Mouse (Mus musculus) limb, embryonic 11.5 days (tissue): ENCODE measurements around the gene Krt90. TPM values are rescaled to one million over a fixed set of nuclear protein-coding genes. Genes with fewer than 3 reads are reported as not detected.

ENCODE experiments used
- ATAC-seq: fragments of 200-750 bp; cut with Nextera tagmentation; 2 replicates; pipeline ENCODE4 v1.8.0; 2017; ENCODE audit warnings: low read depth; ENCODE audit not compliant: insufficient number of reproducible peaks, low FRiP score, low TSS enrichment
- DNase-seq: peaks from one replicate; pipeline ENCODE4 v3.0.0-alpha.2; 2015; ENCODE audit warnings: low spot score
- H3K27ac ChIP-seq: fragments of 300-500 bp; sonication (generic); replicated peaks from 2 replicates; pipeline ENCODE4 v1.5.1; 2014; ENCODE audit warnings: low read depth, mild to moderate bottlenecking, low read length
- H3K27me3 ChIP-seq: fragments of 300-500 bp; sonication (generic); 2 replicates; pipeline ENCODE4 v1.6.1; 2014; ENCODE audit warnings: mild to moderate bottlenecking, low read length, mixed read lengths; ENCODE audit not compliant: control insufficient read depth, insufficient read depth
- H3K36me3 ChIP-seq: fragments of 300-500 bp; sonication (generic); 2 replicates; pipeline ENCODE4 v1.6.1; 2014; ENCODE audit warnings: mild to moderate bottlenecking, low read length, moderate library complexity, mixed read lengths; ENCODE audit not compliant: control insufficient read depth, insufficient read depth
- H3K4me1 ChIP-seq: fragments of 300-500 bp; sonication (generic); 2 replicates; pipeline ENCODE4 v1.6.1; 2014; ENCODE audit warnings: low read length, mixed read lengths; ENCODE audit not compliant: control insufficient read depth, insufficient read depth
- H3K4me2 ChIP-seq: fragments of 300-500 bp; sonication (generic); 2 replicates; pipeline ENCODE4 v1.6.1; 2014; ENCODE audit warnings: low read depth, mild to moderate bottlenecking, moderate library complexity; ENCODE audit not compliant: severe bottlenecking
- H3K4me3 ChIP-seq: fragments of 300-500 bp; sonication (generic); 2 replicates; pipeline ENCODE4 v1.5.1; 2014; ENCODE audit warnings: low read depth, low read length
- H3K9ac ChIP-seq: fragments of 300-500 bp; sonication (generic); 2 replicates; pipeline ENCODE4 v1.6.1; 2014; ENCODE audit warnings: mild to moderate bottlenecking, low read length
- H3K9me3 ChIP-seq: fragments of 300-500 bp; sonication (generic); 2 replicates; pipeline ENCODE4 v1.6.1; 2016; ENCODE audit warnings: low read length; ENCODE audit not compliant: control insufficient read depth
- WGBS: fragments of 180-500 bp; shearing (Covaris S2); extraction: QIAGEN DNeasy Blood & Tissue Kit; methylation state at CpG from one replicate; pipeline ENCODE4 v1.1.7; 2014; 5-methylcytosine and 5-hydroxymethylcytosine counted together
- polyA plus RNA-seq: library from polyadenylated mRNA; unstranded; fragments of >200 nt; fragmentation: Nextera tagmentation; extraction: Ambion mirVana; gene quantifications from 2 replicates; pipeline ENCODE4 v1.2.1, GENCODE M21; 2014

The Krt90 gene
- not detected in 2 replicates for polyA plus RNA-seq

GRCm38 (mm10) chr15:101562850-101563249, at the start of gene Krt90:
Krt90 (minus strand) TSS chr15:101562950.
- DNase-seq, result no peak
- Histone ChIP-seq H3K9ac (no peak within 1 kb of the TSS), H3K4me1 (no peaks in the 10 kb centered on the region), H3K36me3 (no peaks in the 10 kb centered on the region), H3K4me2 (no peak within 1 kb of the TSS), H3K27me3 (no peaks in the 10 kb centered on the region), H3K27ac (no peak within 1 kb of the TSS), H3K9me3 (no peaks in the 10 kb centered on the region), H3K4me3 (no peak within 1 kb of the TSS)
- 75% methylated on average over 5 of the region's 5 CpGs for WGBS
- ATAC-seq, result no peak

GRCm38 (mm10) chr15:101599123-101599522, 36.4 kb upstream of the Krt90 start:
- ATAC-seq, result no peak
- H3K36me3 ChIP-seq, result no peaks in the 10 kb centered on the region
- no peak for DNase-seq
- H3K27ac ChIP-seq, result no peak overlapping the region
- no peaks in the 10 kb centered on the region for H3K4me1 ChIP-seq
- no peaks in the 10 kb centered on the region for H3K27me3 ChIP-seq
- H3K9me3 ChIP-seq, result no peaks in the 10 kb centered on the region
- H3K9ac ChIP-seq, result no peak overlapping the region
- no peak overlapping the region for H3K4me3 ChIP-seq
- H3K4me2 ChIP-seq, result no peak overlapping the region
- WGBS, result 77% methylated on average over 6 of the region's 6 CpGs

- no peak overlapping the region for H3K27ac ChIP-seq
- WGBS, result 80% methylated on average over 10 of the region's 10 CpGs
- H3K4me3 ChIP-seq, result no peak overlapping the region
- H3K9ac ChIP-seq, result no peak overlapping the region
- no peak for ATAC-seq
- no peak overlapping the region for H3K4me2 ChIP-seq
- H3K9me3 ChIP-seq, result no peaks in the 10 kb centered on the region
- no peaks in the 10 kb centered on the region for H3K4me1 ChIP-seq
- H3K27me3 ChIP-seq, result no peaks in the 10 kb centered on the region
- DNase-seq, result no peak
- H3K36me3 ChIP-seq, result no peaks in the 10 kb centered on the region
These were observed 25.5 kb upstream of the Krt90 start for GRCm38 (mm10) chr15:101588216-101588615.

GRCm38 (mm10) chr15:101584456-101584855, 21.7 kb upstream of the Krt90 start:
- no peak for ATAC-seq
- H3K9me3 ChIP-seq, result no peaks in the 10 kb centered on the region
- H3K4me2 ChIP-seq, result no peak overlapping the region
- H3K27me3 ChIP-seq, result no peaks in the 10 kb centered on the region
- no peaks in the 10 kb centered on the region for H3K4me1 ChIP-seq
- H3K36me3 ChIP-seq, result no peaks in the 10 kb centered on the region
- WGBS, result 49% methylated on average over 2 of the region's 2 CpGs
- no peak for DNase-seq
- no peak overlapping the region for H3K27ac ChIP-seq
- H3K4me3 ChIP-seq, result no peak overlapping the region
- H3K9ac ChIP-seq, result no peak overlapping the region

GRCm38 (mm10) chr15:101583211-101583965, 20.6 kb upstream of the Krt90 start:
- Histone ChIP-seq H3K9me3 (no peaks in the 10 kb centered on the region), H3K27me3 (no peaks in the 10 kb centered on the region), H3K9ac (no peak overlapping the region), H3K4me1 (no peaks in the 10 kb centered on the region), H3K4me3 (no peak overlapping the region), H3K27ac (no peak overlapping the region), H3K4me2 (no peak overlapping the region), H3K36me3 (no peaks in the 10 kb centered on the region)
- DNase-seq (no peak), ATAC-seq (no peak)
- 79% methylated on average over 8 of the region's 8 CpGs for WGBS

GRCm38 (mm10) chr15:101581701-101582100, 19.0 kb upstream of the Krt90 start:
- no peaks in the 10 kb centered on the region for H3K4me1 ChIP-seq
- no peak for DNase-seq
- H3K4me2 ChIP-seq, result no peak overlapping the region
- ATAC-seq, result no peak
- no peaks in the 10 kb centered on the region for H3K36me3 ChIP-seq
- H3K9ac ChIP-seq, result no peak overlapping the region
- no peaks in the 10 kb centered on the region for H3K27me3 ChIP-seq
- no peak overlapping the region for H3K27ac ChIP-seq
- H3K9me3 ChIP-seq, result no peaks in the 10 kb centered on the region
- WGBS, result 85% methylated on average over 3 of the region's 3 CpGs
- H3K4me3 ChIP-seq, result no peak overlapping the region

- Histone ChIP-seq H3K36me3 (no peaks in the 10 kb centered on the region), H3K4me3 (no peak overlapping the region), H3K27ac (no peak overlapping the region), H3K9me3 (no peaks in the 10 kb centered on the region; the same call in 1 of the 2 replicates), H3K27me3 (no peaks in the 10 kb centered on the region), H3K4me1 (peaks cover 7% of the 10 kb centered on the region; the same call in 1 of the 2 replicates), H3K9ac (no peak overlapping the region), H3K4me2 (no peak overlapping the region)
- no peak for ATAC-seq
- 91% methylated on average over 5 of the region's 5 CpGs for WGBS
- DNase-seq, result no peak
These were observed 12.8 kb upstream of the Krt90 start for GRCm38 (mm10) chr15:101575506-101575905.

- 60% methylated on average over 15 of the region's 15 CpGs for WGBS
- Histone ChIP-seq H3K27me3 (no peaks in the 10 kb centered on the region), H3K27ac (0 out of 2 replicates have a peak within 1 kb of the TSS, but pooled peaks have one; percentile 21), H3K4me3 (no peak within 1 kb of the TSS), H3K9ac (no peak within 1 kb of the TSS), H3K9me3 (no peaks in the 10 kb centered on the region; the same call in 1 of the 2 replicates), H3K4me1 (peaks cover 7% of the 10 kb centered on the region; the same call in 1 of the 2 replicates), H3K4me2 (no peak within 1 kb of the TSS), H3K36me3 (no peaks in the 10 kb centered on the region)
- DNase-seq, result no peak
- ATAC-seq, result no peak
These were observed 11.1 kb upstream of the Krt90 start, which contains the start of gene Krt75 for GRCm38 (mm10) chr15:101573796-101574345. Krt75 (minus strand) TSS chr15:101573904.
